Mouse (Mus musculus): ENCODE results near the gene Olfr960. TPM values are rescaled to one million over a fixed set of nuclear protein-coding genes. Genes with fewer than 3 reads are reported as not detected.

Gene Olfr960
- not detected in 2 replicates for polyA plus RNA-seq (2015; fragmentation: Nextera tagmentation; extraction: Ambion mirVana)

DNA sequence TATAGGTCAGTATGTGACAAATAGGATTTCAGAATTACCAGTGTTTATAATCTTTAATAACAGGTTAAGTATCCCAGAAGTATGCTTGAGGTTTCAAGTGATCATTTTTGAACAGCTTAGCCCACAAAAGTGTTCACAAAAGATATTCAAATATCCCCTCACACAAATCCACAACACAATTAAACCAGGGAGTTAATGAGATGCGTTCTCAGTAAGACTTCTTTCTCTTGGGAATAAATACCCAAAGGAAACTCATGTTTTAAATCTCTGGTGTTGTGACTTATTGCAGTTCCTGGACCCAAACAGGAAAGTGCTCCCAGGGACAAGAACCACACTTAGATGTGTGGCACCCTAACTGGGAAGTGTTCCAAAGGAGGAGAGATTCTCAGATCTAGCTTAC, at the start of gene Olfr960:
Olfr960 (plus strand) TSS at position 301 of the 400 bp plus-strand sequence.
- WGBS, result 60% methylated on average over 1 of the region's 1 CpGs
- no peaks in the 10 kb centered on the region for H3K4me1 ChIP-seq (replicated peaks)
- no peaks in the 10 kb centered on the region for H3K9me3 ChIP-seq (replicated peaks)
- no peaks in the 10 kb centered on the region for H3K27me3 ChIP-seq
- H3K27ac ChIP-seq, result no peak within 1 kb of the TSS
- H3K4me3 ChIP-seq, result no peak within 1 kb of the TSS
- no peak for ATAC-seq (replicated peaks; ENCODE audit: insufficient number of reproducible peaks, insufficient read depth, low FRiP score, low read depth)
- no peak within 1 kb of the TSS for H3K4me2 ChIP-seq
- no peaks in the 10 kb centered on the region for H3K36me3 ChIP-seq
- no peak within 1 kb of the TSS for H3K9ac ChIP-seq

- no peak for ATAC-seq (replicated peaks; ENCODE audit: insufficient number of reproducible peaks, insufficient read depth, low FRiP score, low read depth)
- H3K36me3 ChIP-seq, result no peaks in the 10 kb centered on the region
- no peaks in the 10 kb centered on the region for H3K27me3 ChIP-seq
- no peak within 1 kb of the TSS for H3K4me2 ChIP-seq
- 67% methylated on average over 3 of the region's 3 CpGs for WGBS
- H3K27ac ChIP-seq, result no peak within 1 kb of the TSS
- H3K4me1 ChIP-seq (replicated peaks), result no peaks in the 10 kb centered on the region
- H3K4me3 ChIP-seq, result no peak within 1 kb of the TSS
- H3K9me3 ChIP-seq (replicated peaks), result no peaks in the 10 kb centered on the region
- H3K9ac ChIP-seq, result no peak within 1 kb of the TSS
Observed at GRCm38 (mm10) chr9:39575469-39575868, 45.7 kb upstream of the Olfr960 start, which contains the start of gene Olfr959. Gene Olfr959 (minus strand): TSS chr9:39575569.

DNA sequence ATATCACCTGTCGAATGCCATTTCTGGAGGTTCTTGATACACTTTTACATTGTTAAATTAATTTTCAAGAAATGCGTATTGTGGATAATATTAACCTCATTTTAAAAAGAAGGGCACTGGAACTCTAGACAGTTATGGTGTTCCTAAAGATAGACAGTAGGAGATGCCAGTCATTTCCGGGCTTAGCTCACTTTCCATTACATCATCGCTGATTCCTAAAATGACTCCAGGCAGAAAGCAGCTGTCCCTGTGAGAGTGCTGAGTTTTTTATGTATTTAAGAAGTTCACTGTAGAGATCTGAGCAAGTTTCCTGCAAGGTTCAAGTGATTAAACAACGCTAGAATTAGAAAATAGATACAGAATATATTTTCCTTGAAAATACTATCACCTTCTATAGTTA, 44.1 kb upstream of the Olfr960 start:
- no peak overlapping the region for H3K9ac ChIP-seq
- H3K27ac ChIP-seq, result no peak overlapping the region
- ATAC-seq (replicated peaks; ENCODE audit: insufficient number of reproducible peaks, insufficient read depth, low FRiP score, low read depth), result no peak
- H3K36me3 ChIP-seq, result no peaks in the 10 kb centered on the region
- WGBS, result 51% methylated on average over 5 of the region's 5 CpGs
- no peak overlapping the region for H3K4me2 ChIP-seq
- H3K4me1 ChIP-seq (replicated peaks), result no peaks in the 10 kb centered on the region
- H3K9me3 ChIP-seq (replicated peaks), result no peaks in the 10 kb centered on the region
- H3K4me3 ChIP-seq, result no peak overlapping the region
- no peaks in the 10 kb centered on the region for H3K27me3 ChIP-seq

DNA sequence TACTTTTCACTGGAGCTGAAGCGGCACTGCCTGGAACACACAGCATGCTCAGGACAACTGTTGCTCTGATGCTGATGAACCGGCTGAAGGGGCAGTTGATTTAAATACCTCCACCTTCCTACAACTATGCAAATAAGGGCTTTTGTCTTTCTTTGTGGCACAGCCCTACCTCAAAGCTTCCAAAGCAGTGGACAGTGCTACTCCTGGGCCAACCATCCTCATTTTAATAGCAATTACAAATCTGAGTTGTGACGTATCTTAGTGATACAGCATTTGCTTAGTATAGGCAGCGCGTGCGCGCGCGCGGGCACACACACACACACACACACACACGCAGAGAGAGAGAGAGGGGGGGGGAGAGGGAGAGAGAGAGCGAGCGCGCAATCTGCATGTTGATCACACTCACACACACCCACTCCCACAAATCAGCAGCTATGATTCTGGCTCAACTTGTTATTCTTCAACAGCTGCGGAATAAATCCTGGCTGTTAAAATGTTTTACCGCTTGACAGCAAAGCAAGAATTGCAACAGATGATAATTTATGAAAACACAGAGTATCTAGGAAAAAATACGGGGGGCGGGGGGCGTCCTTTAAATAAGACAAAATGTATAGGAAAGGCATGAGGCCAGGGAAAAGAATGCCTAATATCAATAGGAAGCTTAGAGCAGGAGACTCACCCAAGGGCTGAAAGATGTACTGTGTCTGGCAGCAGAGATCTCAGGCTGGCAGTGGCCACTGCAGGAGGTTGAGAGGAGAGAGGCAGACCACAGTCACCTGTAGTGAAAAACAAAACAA, 18.4 kb upstream of the Olfr960 start:
- Histone ChIP-seq H3K9ac (peak overlapping the region; percentile 36; the same call in 1 of the 2 replicates), H3K36me3 (no peaks in the 10 kb centered on the region), H3K9me3 (replicated peaks) (no peaks in the 10 kb centered on the region), H3K4me3 (peak overlapping the region; percentile 53), H3K4me2 (peak overlapping the region; percentile 70), H3K27ac (peak overlapping the region; percentile 9; the same call in 1 of the 2 replicates), H3K27me3 (no peaks in the 10 kb centered on the region), H3K4me1 (replicated peaks) (peaks cover 3% of the 10 kb centered on the region; the same call in 1 of the 2 replicates)
- 1% methylated on average over 19 of the region's 19 CpGs for WGBS
- no peak for ATAC-seq (replicated peaks; ENCODE audit: insufficient number of reproducible peaks, insufficient read depth, low FRiP score, low read depth)

- H3K27ac ChIP-seq, result peak overlapping the region; percentile 9; the same call in 1 of the 2 replicates
Observed at GRCm38 (mm10) chr9:39603333-39603845, 17.8 kb upstream of the Olfr960 start.

DNA sequence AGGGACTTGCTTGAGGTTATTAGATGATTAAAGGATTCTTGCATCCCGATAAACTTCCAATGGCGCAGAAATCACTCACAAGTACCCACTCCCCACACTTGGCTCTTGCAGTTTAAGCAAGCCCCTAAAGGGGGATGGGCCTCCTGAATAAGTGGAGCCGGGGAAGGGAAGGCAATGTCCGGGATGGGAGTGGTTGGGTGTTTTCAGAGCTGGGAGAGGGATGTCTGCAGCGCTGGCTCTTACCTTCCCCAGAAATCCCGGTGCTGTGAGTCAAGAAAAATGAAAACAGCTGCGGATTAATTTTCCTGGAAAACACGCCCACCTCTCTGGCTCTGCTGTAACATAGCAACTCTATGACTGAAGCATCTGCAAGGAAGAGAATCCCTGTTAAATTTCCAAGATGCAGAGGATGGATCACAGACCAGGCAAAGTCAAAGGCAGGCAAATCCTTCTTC, 17.1 kb upstream of the Olfr960 start, which contains the start of gene AW551984:
AW551984 (minus strand) TSS at position 405 of the 455 bp plus-strand sequence.
- peak within 1 kb of the TSS; percentile 70 for H3K4me2 ChIP-seq
- H3K4me3 ChIP-seq, result peak within 1 kb of the TSS; percentile 53
- H3K36me3 ChIP-seq, result no peaks in the 10 kb centered on the region
- peaks cover 3% of the 10 kb centered on the region; the same call in 1 of the 2 replicates for H3K4me1 ChIP-seq (replicated peaks)
- WGBS, result 2% methylated on average over 8 of the region's 8 CpGs
- H3K9ac ChIP-seq, result peak within 1 kb of the TSS; percentile 36
- ATAC-seq (replicated peaks; ENCODE audit: insufficient number of reproducible peaks, insufficient read depth, low FRiP score, low read depth), result no peak
- no peaks in the 10 kb centered on the region for H3K27me3 ChIP-seq
- 0 out of 2 replicates have a peak within 1 kb of the TSS, but pooled peaks have one; percentile 9 for H3K27ac ChIP-seq
- H3K9me3 ChIP-seq (replicated peaks), result no peaks in the 10 kb centered on the region

More at GRCm38 (mm10) chr9:39603333-39603845, 17.8 kb upstream of the Olfr960 start:
- WGBS, result 3% methylated on average over 9 of the region's 9 CpGs
- peaks cover 3% of the 10 kb centered on the region; the same call in 1 of the 2 replicates for H3K4me1 ChIP-seq (replicated peaks)
- no peaks in the 10 kb centered on the region for H3K9me3 ChIP-seq (replicated peaks)
- H3K4me3 ChIP-seq, result peak overlapping the region; percentile 53
- ATAC-seq (replicated peaks; ENCODE audit: insufficient number of reproducible peaks, insufficient read depth, low FRiP score, low read depth), result no peak
- H3K4me2 ChIP-seq, result peak overlapping the region; percentile 70
- peak overlapping the region; percentile 36 for H3K9ac ChIP-seq
- no peaks in the 10 kb centered on the region for H3K27me3 ChIP-seq
- no peaks in the 10 kb centered on the region for H3K36me3 ChIP-seq

DNA sequence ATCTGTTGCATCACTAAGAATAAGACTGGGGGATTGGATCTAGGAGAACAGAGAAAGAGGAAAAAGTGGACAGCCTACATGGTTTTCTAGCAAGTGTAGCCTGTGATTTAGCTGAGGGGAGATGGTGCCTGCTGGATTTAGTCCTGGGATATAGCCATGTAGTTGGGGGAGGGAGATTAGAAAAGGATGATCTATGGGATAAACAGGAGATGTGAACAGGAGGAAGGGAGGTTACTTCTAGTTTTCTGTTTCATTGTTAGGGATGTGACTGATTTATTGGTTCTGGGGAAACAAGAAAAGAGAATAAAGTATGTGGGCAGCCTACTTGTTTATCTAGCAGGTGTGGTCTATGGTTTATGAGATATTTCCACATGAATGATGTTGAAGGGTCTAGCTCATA, 12.7 kb upstream of the Olfr960 start:
- Histone ChIP-seq H3K27ac (no peak overlapping the region), H3K4me1 (replicated peaks) (peaks cover 3% of the 10 kb centered on the region; the same call in 1 of the 2 replicates), H3K9me3 (replicated peaks) (no peaks in the 10 kb centered on the region), H3K4me2 (no peak overlapping the region), H3K9ac (no peak overlapping the region), H3K27me3 (no peaks in the 10 kb centered on the region), H3K36me3 (no peaks in the 10 kb centered on the region), H3K4me3 (no peak overlapping the region)
- ATAC-seq (replicated peaks; ENCODE audit: insufficient number of reproducible peaks, insufficient read depth, low FRiP score, low read depth), result no peak

DNA sequence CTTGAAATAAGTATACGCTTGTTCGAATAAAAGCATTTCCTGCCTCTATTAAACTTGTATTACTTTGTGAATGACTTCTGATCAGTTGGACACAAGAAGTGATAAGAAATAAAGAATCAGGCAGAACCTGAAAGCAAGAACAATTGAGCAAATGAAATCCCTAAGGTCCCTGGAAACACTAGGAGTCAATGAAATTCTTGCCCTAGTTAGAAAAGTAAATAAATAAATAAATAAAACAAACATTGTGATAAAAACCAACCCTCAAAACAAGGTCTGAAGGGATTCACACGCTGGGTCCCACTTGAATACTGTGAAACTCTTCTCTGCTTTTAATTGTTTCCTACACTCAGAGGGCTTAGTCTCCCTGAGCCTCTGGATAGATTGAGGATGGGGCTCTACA, 10.8 kb upstream of the Olfr960 start, which contains the start of gene Olfr148:
Olfr148 (plus strand) TSS at position 301 of the 400 bp plus-strand sequence.
- 66% methylated on average over 3 of the region's 3 CpGs for WGBS
- no peaks in the 10 kb centered on the region for H3K36me3 ChIP-seq
- ATAC-seq (replicated peaks; ENCODE audit: insufficient number of reproducible peaks, insufficient read depth, low FRiP score, low read depth), result no peak
- no peaks in the 10 kb centered on the region for H3K4me1 ChIP-seq (replicated peaks)
- H3K27me3 ChIP-seq, result no peaks in the 10 kb centered on the region
- H3K9me3 ChIP-seq (replicated peaks), result no peaks in the 10 kb centered on the region
- no peak within 1 kb of the TSS for H3K27ac ChIP-seq
- no peak within 1 kb of the TSS for H3K4me3 ChIP-seq
- H3K4me2 ChIP-seq, result no peak within 1 kb of the TSS
- no peak within 1 kb of the TSS for H3K9ac ChIP-seq

GRCm38 (mm10) chr9:39611953-39612352, 9.2 kb upstream of the Olfr960 start:
- Histone ChIP-seq H3K4me1 (replicated peaks) (no peaks in the 10 kb centered on the region), H3K27me3 (no peaks in the 10 kb centered on the region), H3K4me2 (no peak overlapping the region), H3K27ac (no peak overlapping the region), H3K9ac (no peak overlapping the region), H3K36me3 (no peaks in the 10 kb centered on the region), H3K9me3 (replicated peaks) (no peaks in the 10 kb centered on the region), H3K4me3 (no peak overlapping the region)
- ATAC-seq (replicated peaks; ENCODE audit: insufficient number of reproducible peaks, insufficient read depth, low FRiP score, low read depth), result no peak
- WGBS, result 36% methylated on average over 1 of the region's 1 CpGs

DNA sequence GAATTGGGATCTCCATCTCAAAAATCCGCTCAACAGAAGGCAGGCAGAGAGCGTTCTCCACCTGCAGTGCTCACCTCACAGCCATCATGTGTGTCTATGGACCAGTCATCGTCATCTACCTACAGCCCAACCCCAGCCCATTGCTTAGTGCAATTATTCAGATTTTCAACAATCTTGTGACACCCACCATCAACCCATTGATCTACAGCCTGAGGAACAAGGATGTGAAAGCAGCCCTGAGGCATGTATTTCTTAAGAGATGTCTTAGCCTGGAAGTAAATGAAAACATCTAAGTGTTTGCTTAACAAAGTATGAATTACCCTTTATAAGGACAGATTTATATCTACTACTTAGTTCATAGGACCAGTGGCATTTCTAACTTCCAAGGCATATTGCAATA, 2.6 kb downstream of the Olfr960 start:
- Histone ChIP-seq H3K4me3 (no peak overlapping the region), H3K27ac (no peak overlapping the region), H3K4me2 (no peak overlapping the region), H3K9me3 (replicated peaks) (no peaks in the 10 kb centered on the region), H3K36me3 (no peaks in the 10 kb centered on the region), H3K9ac (no peak overlapping the region), H3K4me1 (replicated peaks) (no peaks in the 10 kb centered on the region), H3K27me3 (no peaks in the 10 kb centered on the region)
- WGBS, result 84% methylated on average over 3 of the region's 3 CpGs
- ATAC-seq (replicated peaks; ENCODE audit: insufficient number of reproducible peaks, insufficient read depth, low FRiP score, low read depth), result no peak

- no peak overlapping the region for H3K9ac ChIP-seq
- H3K9me3 ChIP-seq (replicated peaks), result no peaks in the 10 kb centered on the region
- no peak overlapping the region for H3K27ac ChIP-seq
- H3K4me2 ChIP-seq, result no peak overlapping the region
- H3K4me3 ChIP-seq, result no peak overlapping the region
- no peaks in the 10 kb centered on the region for H3K36me3 ChIP-seq
- H3K4me1 ChIP-seq (replicated peaks), result no peaks in the 10 kb centered on the region
- 49% methylated on average over 2 of the region's 2 CpGs for WGBS
- no peak for ATAC-seq (replicated peaks; ENCODE audit: insufficient number of reproducible peaks, insufficient read depth, low FRiP score, low read depth)
- no peaks in the 10 kb centered on the region for H3K27me3 ChIP-seq
Observed at GRCm38 (mm10) chr9:39624711-39625110, 3.5 kb downstream of the Olfr960 start.
